Mouse (Mus musculus) embryo, embryonic 11.5 days (tissue): ENCODE measurements around the gene Sbf2.
A peak's percentile ranks its signal among the peaks of the same experiment; 100 is the strongest.

Experiments
- DNase-seq: peaks from one replicate; pipeline ENCODE4 v3.0.0-alpha.2; 2012; ENCODE audit warnings: low read depth, low spot score

Gene Sbf2

DNA sequence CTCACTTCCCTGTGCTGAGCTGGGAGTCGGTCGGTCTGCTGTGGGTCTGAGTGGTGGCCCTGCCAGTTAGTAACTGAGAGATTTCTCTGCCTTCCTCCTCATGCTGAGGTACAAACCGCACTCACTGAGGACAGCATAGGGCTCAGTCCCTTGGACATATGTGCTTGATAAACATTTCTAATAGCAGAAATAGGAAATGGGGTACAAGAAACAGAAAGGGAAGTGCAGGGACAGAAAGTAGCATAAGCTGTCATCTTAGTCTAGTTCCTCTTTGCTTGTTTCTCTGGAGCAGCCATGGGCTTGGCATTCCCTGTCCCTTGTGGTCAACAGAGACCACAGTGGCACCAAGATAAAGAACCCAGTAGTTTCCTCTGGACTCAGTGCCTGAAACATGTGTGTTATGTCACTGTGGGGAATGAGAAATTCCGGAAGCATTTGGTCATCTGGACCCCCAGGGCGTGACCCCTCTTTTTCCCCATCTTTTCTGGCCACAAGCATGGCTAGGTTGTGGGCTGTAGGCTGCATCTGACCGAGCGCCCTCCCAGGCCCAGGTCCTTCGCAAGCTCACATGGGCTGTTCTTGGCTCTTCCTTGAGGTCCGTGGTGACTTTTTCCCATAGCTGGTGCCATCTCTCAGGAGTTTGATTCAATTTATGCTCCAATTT, 301.2 kb downstream of the Sbf2 start:
- DNase-seq: no peak

DNA sequence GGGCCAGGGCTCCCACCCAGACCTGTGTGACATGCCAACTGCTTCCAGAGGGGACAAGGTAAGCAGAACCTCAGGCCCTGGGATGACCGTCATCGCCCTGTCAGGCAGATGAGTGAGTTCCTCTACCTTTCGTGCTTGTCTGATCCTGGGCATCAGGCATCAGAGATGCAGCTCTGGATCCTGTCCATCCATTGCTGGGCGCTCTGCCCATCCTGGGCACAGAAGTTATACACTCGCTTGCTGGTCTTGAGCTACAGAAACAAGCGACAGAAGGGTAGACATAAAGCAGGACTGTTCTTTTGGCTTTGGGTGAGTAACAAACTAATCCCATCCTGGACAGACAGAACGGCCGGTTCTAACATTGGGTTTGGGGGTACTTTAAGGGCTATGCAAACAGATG, 305.5 kb downstream of the Sbf2 start:
- no peak for DNase-seq

DNA sequence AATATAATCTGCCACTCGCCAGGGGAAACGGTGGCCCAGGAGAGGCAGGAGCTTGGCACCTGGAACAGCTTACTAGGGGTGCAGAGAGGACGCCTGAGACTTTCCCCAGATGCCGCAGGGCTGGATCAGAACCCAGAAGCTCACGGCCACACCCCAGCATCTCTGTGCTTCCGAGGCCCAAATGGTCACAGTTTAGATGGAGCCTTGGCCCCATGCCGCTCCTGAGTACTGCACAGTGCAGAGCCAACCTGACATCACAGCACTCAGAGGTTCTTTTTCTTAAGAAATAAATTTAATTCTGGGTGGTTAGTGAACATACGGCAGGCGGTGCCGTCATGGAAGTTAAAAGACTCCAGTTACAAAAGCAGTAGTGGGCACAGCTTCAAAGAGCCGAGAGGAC, 307.0 kb downstream of the Sbf2 start:
- no peak for DNase-seq

DNA sequence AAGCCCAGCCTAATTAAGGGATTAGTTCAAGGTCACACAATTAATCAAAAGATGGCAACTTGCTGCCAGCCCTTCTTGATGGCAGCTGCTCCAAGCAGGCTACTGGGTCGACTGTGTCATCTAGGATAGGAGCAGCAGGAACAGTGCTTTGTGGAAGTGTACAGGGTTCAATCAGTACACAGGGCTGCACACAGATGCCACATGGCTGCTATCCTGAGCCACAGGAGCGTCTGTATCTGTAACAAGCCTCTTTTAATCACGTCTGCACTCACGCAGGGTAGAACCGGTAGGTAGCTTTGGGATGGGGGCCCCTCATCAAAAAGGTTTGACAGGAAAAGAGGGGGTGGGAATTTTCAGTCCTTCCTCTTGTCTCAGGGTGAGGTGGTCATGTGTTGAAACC, 308.4 kb downstream of the Sbf2 start:
- DNase-seq: no peak

DNA sequence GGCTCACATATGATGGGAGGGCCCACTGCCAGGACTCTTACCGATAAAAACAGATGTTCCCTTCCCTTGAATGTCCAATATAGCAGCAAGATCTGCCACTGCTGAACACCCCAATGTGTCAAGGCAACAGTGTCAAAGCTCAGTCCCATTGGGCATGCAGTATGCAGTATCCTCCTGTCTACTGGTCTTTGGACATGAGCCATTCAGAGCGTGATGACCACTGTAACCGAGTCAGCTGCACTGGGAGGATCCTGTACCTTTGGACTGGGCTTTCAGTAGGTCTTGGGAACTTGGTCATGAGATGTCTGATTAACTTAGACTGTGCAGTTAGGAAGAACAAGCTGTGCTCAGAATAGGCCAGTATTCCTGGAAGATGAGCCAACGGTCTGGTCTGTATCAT, 309.2 kb downstream of the Sbf2 start:
- DNase-seq: no peak

DNA sequence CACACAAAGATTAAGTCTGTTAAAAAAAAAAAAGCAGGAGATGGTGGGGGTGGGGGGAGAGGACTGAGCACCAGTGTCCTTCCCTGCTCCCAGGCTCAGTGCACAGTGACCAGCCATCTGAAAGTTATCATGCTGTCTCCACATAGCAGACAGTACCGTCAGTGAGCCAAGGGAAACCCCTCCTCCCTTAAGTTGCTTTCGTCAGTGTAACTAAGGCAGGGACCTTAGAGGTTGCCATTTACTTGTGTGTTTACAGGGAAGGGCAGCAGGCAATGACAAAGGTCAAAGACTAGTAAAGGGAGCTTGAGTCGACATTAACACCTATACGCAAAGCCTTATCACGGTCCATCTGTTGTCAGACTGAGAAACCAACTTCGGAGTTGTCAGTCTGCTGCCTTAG, 311.8 kb downstream of the Sbf2 start:
- no peak for DNase-seq

DNA sequence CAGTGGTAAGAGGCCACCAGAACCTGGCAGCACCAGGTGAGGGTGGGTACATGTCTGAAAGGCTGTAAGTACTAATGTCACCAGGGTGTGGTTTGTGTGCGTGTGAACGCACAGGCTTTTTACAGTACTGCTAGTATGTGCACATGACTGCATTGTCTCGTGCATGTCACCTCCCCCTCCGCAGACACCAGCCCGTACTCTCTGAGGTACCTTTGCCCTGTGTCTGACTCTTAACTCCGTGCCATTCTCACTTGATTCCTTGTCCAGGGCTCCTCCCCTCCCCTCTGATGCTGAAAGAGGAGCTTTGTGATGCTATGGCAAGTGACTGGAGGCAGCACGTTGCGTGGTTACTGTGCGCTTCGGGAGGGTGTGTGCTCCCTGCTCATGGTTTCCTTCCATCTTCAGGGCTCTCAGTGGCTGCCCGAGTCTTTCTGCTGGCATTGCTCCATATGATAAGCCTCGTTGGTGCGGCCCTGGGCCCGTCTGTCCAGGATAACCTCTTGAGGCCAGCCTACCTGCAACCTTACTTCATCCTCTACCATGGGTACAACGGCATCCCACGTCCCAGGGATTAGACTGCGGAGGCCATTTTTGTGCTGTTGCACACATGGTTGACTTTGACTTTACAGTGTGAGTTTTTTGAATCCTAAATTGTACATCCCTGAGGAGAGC, 315.8 kb downstream of the Sbf2 start:
- DNase-seq: no peak

DNA sequence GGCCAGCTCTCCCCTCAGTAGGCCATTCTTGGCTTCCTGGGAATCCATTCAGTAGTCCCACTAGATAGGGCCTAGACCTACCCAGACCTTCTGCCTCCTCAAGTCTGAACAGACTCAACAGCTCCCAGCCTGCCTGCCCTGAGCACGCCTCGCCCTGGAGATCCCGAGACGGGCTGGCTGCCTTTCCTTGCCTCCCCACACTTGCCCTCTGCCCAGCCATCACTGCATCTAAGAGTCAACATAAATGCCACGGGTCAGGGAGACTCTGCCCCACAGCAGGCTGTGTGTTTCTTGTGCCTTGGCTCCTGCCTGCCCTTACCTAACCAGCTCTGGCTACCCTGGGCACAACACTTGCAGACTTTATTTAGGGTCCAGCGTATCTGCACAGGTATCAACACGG, 316.6 kb downstream of the Sbf2 start:
- DNase-seq: no peak

DNA sequence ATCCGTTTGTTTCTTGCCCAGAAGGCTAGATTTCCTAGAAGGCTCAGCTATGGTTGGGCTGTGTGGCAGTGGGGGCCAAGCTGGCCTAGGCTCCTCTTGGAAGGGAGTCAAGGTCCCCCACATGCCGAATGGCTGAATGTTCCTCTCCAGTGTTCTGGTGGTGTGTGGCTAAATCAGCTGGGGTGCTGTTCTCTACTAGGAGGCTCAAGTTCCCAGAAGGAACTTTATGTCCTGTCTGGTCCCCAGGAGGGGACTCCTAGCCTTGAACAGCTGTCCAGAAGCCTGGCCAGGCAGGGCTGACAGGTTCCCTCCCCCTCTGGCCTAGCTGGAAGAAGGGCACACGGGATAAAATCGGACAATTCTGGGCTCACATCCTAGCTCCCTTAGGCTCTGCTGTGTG, 317.1 kb downstream of the Sbf2 start:
- no peak for DNase-seq

DNA sequence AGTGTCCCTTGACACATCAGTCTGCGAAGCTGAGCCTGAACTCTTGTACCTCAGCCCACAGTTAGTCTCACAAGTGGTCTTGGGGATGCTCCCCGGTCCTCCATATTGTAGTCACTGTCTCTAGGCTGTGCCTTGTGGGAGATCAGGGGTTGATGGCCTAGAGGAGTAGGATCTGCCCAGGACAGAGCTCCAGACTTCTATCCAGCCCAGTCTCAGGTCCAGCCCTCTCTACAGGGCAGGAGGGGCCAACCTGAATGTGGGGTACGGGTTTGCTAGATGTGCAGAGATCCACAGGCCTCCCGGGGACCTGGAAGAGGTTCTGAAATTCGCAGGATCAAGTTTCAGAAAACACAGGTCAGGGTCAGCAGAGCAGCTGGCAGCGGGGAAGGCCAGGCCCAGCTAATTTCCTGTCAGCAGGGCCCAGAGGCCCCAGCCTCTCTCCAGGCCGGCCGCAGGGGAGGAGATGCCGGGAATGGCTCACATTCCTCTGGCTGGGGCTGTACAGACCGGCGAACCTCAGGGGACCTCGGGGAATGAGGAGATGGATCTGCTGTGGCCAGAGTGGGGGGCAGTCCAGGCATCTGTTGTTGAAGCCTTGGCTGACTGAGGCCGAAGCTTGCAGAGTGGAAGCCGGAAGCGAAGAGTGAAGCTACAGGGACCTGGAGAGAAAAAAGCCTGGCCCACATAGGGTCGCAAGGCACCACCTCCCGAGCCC, 317.7 kb downstream of the Sbf2 start:
- peak; percentile 61 for DNase-seq

DNA sequence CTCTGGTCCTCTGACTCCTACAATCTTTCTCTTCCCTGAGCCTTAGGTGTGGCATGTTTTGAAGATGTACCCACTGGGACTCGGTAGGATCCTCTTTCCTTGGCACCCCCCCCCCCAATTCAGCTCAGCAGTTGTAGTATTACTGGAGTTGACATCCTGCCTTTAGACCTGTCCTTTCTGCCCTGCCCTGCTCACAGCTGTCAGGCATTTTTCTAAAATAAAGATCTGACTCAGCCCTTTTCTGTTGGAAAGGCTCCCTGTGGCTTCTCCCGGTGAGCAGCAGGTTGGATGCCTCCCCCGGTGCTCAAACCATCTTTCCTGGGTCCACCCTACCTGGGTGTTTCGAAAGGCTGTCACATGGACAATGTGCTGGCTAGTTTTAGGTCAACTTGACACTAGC, 325.1 kb downstream of the Sbf2 start:
- DNase-seq: no peak

DNA sequence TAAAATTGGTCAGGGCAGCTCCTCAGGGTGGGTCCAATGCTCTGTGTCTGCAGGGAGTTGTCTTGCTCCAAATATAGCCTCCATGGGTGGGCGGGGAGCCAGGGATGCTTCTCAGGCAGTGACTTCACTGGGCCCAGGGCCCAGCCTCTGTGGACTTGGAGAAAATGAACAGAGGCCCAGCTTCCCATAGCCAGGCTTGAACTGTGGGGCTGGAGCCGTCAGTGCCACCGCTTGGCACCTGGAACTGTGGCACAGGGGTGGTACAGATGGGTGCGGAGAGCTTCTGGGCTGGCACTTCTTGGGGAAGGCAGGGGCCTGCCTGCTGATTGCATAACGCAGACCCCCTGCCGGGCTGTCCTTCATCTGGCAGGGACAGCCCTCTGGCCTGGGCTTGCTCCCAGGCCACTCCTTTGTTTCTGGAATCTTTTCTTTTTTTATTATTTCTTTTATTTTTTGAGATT, 326.0 kb downstream of the Sbf2 start:
- no peak for DNase-seq

DNA sequence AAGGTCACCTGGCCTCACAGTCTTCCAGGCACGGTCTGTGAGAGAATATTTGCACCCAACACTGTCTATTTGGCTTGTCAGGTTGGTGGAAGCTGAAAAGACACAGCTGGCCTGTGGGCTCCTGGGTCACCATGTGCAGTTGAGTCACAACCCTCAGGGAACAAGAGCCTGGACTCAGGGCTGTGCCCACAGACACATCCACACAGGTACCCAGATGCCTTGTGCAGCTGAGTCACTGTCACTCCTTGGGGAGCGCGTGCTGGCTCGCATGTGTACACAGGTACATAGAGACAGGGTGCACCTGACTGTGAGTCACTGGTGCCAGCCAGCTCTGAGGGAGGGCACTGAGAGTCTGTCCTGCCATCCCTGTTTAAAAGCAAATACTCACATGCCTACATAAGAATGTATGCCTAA, 326.5 kb downstream of the Sbf2 start:
- DNase-seq: no peak

DNA sequence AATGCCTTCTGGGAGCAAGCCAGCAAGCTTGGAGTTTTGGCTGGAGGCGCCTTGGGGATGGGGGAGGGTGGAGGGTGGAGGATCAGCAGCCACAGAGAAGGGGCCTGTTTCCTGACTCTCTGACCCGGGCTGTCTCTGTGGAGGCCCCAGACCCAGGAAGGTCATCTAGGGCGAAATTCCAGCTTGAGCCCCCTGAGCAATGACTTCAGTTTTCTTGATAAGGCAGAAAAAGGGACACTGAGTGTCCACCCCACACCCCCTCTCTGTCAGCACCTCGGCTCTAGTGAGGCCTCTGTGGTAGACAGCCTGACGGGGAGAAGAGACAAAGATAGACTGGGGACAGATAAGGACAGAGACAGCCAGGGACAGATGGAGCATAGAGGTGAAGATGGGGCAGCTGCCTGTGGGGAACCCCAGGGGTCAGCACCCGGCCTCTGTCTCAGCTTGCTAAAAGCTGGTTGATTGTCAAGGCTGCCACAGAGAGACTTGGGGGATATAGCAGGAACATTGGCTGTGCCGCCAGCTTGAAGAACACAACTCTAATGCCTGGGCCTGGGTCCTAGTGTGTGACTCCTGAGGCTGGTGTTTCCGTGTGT, 327.1 kb downstream of the Sbf2 start:
- no peak for DNase-seq

DNA sequence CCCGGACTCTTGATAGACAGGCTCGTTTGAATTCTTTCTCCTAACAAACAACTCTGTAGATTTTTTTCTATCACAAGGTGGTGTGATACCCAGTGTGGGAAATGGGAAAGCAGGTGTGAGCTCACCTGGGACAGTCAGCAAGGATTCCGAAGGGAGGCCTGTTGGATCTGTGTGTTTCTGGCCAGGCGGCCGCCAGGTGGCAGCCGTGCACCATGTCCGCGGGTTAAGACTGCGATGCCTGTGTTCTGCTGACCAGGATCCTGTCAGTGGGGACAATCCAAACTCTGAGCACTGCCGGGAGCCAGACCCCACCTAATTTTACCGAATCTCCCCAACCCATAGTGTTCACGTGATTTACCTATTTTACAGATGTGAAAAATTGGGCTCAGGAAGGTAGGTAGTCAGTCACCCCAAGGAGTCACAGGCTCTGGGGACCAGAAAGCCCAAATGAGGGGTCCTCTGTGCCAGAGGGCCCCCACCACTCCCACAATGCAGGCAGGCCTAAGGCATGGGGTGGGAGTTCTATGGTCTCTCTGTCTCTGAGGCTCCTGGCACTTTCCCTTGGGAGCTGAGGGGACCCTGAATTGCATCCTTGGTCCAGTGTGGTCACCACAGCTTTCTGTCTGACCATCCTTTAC, 327.8 kb downstream of the Sbf2 start:
- peak; percentile 62 for DNase-seq

DNA sequence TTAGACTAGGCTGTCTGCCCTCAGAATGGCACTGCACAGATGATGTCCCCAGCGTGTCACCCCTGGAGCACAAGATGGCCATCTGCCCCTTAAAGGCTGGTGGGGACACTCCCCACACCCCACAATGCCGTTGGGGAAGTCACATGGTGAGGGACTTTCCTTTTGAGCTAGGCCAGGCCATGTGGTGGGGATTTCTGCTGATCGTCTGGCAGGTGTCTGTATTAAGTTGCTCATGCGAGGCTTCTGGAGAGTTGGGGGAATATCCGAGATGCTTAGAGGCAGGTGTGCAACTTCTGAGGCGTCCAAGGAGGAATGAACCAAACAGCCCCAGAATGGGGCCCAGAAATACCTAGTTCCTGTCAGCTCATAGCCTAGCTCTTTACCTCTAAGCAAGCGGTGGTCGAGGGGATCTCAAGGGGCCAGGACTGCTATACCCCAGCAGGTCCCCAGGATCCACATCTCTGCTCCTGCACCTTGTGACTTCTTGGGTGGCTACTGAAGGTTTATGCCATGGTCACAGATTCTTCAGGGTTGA, 328.5 kb downstream of the Sbf2 start:
- DNase-seq: no peak

DNA sequence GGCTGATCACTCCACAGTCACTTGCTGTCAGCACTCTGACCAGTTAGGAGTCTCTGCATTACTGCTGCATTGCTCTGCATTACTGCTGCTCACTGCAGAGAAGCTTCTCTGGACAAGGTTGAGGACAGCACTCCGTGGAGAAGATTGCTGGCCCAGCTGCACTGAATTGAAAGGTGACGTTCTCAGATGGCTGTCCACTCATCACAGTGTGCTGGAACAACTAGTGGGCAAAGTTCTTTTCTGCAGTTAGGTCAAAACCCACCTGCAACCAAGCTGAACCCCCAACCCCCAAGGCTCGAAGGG, 328.9 kb downstream of the Sbf2 start:
- no peak for DNase-seq

DNA sequence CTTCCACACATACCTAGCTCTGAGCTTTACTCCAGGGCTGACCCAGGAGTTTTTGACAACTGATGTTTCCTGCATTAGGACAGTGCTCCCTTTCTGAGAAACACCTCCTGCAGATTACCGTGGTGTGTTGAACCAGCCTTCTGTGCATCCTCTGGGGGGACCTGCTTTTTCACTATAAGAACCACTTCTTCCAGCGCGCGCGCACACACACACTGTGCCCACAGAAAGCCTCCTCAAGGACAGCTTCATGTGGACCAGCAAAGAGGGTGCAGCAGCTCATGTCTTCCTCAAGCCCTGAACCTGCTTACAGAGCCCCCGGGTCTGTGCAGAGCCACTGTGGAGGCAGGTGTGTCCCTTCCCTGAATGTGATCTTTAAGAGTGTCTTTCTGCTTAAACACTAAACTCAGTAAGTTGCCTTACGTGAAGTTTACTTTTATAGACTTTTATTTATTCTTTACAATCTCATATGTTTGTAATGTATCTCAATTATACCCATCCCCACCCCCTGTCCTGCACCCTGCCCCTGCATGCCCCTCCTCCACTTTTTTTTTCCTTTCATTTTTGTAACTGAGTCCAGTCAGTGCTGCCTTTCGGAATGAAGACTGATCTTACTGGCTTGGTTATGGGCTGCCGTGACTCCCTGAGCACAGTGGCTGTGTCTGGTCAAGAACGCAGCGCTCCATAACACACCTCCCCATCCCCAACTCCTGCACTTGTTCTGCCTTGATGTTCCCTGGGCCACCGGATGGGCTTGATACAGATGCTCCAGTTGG, 329.5 kb downstream of the Sbf2 start:
- DNase-seq: no peak

DNA sequence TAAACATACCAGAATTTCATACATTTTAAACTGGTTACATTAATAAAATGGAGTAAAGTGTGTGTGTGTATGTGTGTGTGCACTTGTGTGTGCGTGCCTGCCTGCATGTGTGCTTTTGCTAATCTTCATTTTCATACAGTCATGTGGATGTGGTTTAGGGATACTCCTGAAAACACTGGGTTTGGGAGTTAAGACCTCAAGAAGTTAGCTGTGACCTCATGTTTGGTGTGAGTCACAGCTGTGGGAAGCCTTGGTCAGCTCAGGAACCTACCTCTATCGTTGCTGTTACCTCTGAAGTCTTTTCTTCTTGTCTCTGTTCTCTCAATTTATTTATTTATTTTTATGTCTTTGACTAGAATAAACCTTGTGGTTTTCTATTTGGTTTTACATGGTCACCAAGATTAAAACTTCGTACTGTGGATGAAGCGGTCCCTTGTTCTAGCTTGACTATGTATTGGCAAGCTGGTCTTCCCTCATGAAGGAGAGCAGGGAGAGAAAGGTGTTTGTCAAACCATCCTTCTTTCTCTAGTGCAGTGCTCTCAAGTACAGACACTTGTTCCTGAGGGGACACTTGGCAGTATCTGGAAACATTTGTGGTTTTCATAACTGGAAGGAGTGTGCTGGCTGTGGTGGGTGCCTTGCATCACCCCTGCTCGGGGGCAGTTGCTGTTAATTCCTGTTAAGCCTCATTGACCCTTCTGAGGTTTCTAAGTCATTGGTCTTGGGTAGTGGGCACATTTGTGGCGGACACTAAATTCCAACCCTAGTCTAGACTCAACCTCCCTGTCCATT, 331.0 kb downstream of the Sbf2 start:
- DNase-seq: no peak

DNA sequence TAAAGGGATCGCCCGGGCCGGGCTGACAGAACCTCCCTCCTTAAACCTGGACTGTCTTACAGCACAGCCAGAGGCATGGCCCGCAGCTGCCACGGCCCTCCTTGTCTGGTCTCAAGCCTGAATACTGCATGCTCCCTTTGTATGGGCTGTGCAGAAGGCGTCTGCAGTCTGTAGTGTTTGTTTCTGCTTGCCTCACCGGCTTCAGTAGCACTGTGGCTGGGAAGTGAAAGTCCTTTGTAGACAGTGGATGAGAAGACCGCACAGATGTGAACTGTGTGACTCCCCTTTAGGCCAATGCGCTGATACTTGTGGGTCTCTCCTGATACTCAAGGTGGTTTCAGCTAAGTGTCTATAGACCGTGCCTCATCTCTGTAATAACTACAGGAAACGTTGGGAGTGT, 331.9 kb downstream of the Sbf2 start:
- DNase-seq: no peak
